Mouse (Mus musculus): ENCODE results near the gene Gucd1.
"Not testable (repeated sequence)": the region's sequence is repeated elsewhere in the genome, so short reads cannot be mapped to it uniquely, and the experiment has no call there.

DNA sequence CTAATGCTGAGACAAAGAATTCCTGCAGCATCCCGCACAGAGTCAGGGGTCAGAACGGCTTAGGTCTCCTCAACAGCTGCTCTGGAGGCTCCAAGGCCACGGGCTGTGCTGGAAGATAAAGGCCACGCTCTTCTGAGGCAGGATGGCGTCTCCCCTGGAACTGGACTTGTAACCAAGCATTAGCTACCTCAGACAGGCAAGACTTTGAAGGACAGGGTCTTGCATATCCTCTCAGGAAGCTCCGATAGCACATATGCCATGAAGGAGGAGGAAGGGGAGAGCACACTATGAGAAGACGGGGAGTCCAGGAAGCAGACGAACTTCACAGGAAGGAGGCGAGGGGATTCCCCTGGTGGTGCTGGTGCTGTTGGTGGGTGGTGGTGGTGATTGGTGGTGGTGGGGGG lies 163.9 kb downstream of the Gucd1 start:
- TF ChIP-seq CTCF (IDR thresholded peaks at IDR 0.05; ENCODE audit: borderline replicate concordance, insufficient read depth, low read length); POLR2A (IDR thresholded peaks at IDR 0.05; ENCODE audit: low read depth, low read length): not testable (repeated sequence)
